Mouse (Mus musculus): ENCODE measurements around the gene Cd3eap. TPM values are rescaled to one million over a fixed set of nuclear protein-coding genes. Genes with fewer than 3 reads are reported as not detected.

The Cd3eap gene
- polyA plus RNA-seq, 1 experiment from 2014 or later = 17.6 TPM

MicroRNAs within 50 kb of the gene (microRNA counts, 519-probe panel; counts per million panel counts)
- microRNA mmu-miR-343 = 32.2 counts per million

Small RNA genes lying within 50 kb of the gene (microRNA-seq; reads per million reads assigned to microRNA genes)
- gene Mir343 (ENCODE audit: borderline number of aligned reads) = not detected

Other genes starting within 250 kb of the Cd3eap start
- gene Gm4969, start 241.1 kb downstream of the Cd3eap start, polyA plus RNA-seq (2014; fragmentation: Nextera tagmentation; extraction: Ambion mirVana) = 2.2 and 2.7 TPM in 2 replicates
- gene Fbxo46, start 239.6 kb downstream of the Cd3eap start, polyA plus RNA-seq (2014; fragmentation: Nextera tagmentation; extraction: Ambion mirVana) = 6.3 and 6.4 TPM in 2 replicates
- 6.4 and 7.6 TPM in 2 replicates for gene Qpctl, start 210.2 kb downstream of the Cd3eap start, polyA plus RNA-seq (2014; fragmentation: Nextera tagmentation; extraction: Ambion mirVana)
- 120 and 125 TPM in 2 replicates for gene Snrpd2, start 209.8 kb downstream of the Cd3eap start, polyA plus RNA-seq (2014; fragmentation: Nextera tagmentation; extraction: Ambion mirVana)
- gene Gipr, start 193.4 kb downstream of the Cd3eap start, polyA plus RNA-seq (2014; fragmentation: Nextera tagmentation; extraction: Ambion mirVana) = 9.0 and 10.8 TPM in 2 replicates
- 5.4 and 6.9 TPM in 2 replicates for gene Eml2, start 183.1 kb downstream of the Cd3eap start, polyA plus RNA-seq (2014; fragmentation: Nextera tagmentation; extraction: Ambion mirVana)
- gene Gpr4, start 146.9 kb downstream of the Cd3eap start, polyA plus RNA-seq (2014; fragmentation: Nextera tagmentation; extraction: Ambion mirVana) = 1.3 and 1.4 TPM in 2 replicates
- gene Opa3, start 131.1 kb downstream of the Cd3eap start, polyA plus RNA-seq (2014; fragmentation: Nextera tagmentation; extraction: Ambion mirVana) = 41.2 and 41.6 TPM in 2 replicates
- 61.9 and 102 TPM in 2 replicates for gene Vasp, start 87.7 kb downstream of the Cd3eap start, polyA plus RNA-seq (2014; fragmentation: Nextera tagmentation; extraction: Ambion mirVana)
- gene Ppm1n, start 79.4 kb downstream of the Cd3eap start, polyA plus RNA-seq (2014; fragmentation: Nextera tagmentation; extraction: Ambion mirVana) = 0.34 TPM in 1 of 2 replicates, not detected in the other
- gene Rtn2, start 76.9 kb downstream of the Cd3eap start, polyA plus RNA-seq (2014; fragmentation: Nextera tagmentation; extraction: Ambion mirVana) = 25.3 and 31.2 TPM in 2 replicates
- 0.11 and 0.17 TPM in 2 replicates for gene Fosb, start 49.4 kb downstream of the Cd3eap start, polyA plus RNA-seq (2014; fragmentation: Nextera tagmentation; extraction: Ambion mirVana)
- 72.5 and 74.5 TPM in 2 replicates for gene Ercc1, start 14.7 kb downstream of the Cd3eap start, polyA plus RNA-seq (2014; fragmentation: Nextera tagmentation; extraction: Ambion mirVana)
- gene Ppp1r13l, start 266 bp upstream of the Cd3eap start, polyA plus RNA-seq (2014; fragmentation: Nextera tagmentation; extraction: Ambion mirVana) = 12.4 and 17.6 TPM in 2 replicates
- 6.1 and 6.6 TPM in 2 replicates for gene Ercc2, start 22.5 kb upstream of the Cd3eap start, polyA plus RNA-seq (2014; fragmentation: Nextera tagmentation; extraction: Ambion mirVana)
- 2.2 and 3.7 TPM in 2 replicates for gene Klc3, start 44.6 kb upstream of the Cd3eap start, polyA plus RNA-seq (2014; fragmentation: Nextera tagmentation; extraction: Ambion mirVana)
- 11.0 and 13.3 TPM in 2 replicates for gene Ckm, start 45.3 kb upstream of the Cd3eap start, polyA plus RNA-seq (2014; fragmentation: Nextera tagmentation; extraction: Ambion mirVana)
- 8.0 and 9.7 TPM in 2 replicates for gene Mark4, start 99.3 kb upstream of the Cd3eap start, polyA plus RNA-seq (2014; fragmentation: Nextera tagmentation; extraction: Ambion mirVana)
- gene Exoc3l2, start 103.8 kb upstream of the Cd3eap start, polyA plus RNA-seq (2014; fragmentation: Nextera tagmentation; extraction: Ambion mirVana) = 2.2 and 2.7 TPM in 2 replicates
- gene Bloc1s3, start 148.9 kb upstream of the Cd3eap start, polyA plus RNA-seq (2014; fragmentation: Nextera tagmentation; extraction: Ambion mirVana) = 1.2 TPM in 2 replicates
- gene Trappc6a, start 148.9 kb upstream of the Cd3eap start, polyA plus RNA-seq (2014; fragmentation: Nextera tagmentation; extraction: Ambion mirVana) = 77.0 and 79.0 TPM in 2 replicates
- 0.15 TPM in 1 of 2 replicates, not detected in the other for gene Nkpd1, start 158.4 kb upstream of the Cd3eap start, polyA plus RNA-seq (2014; fragmentation: Nextera tagmentation; extraction: Ambion mirVana)
- 2.3 and 5.2 TPM in 2 replicates for gene Ppp1r37, start 203.6 kb upstream of the Cd3eap start, polyA plus RNA-seq (2014; fragmentation: Nextera tagmentation; extraction: Ambion mirVana)
- 0.30 TPM in 1 of 2 replicates, not detected in the other for gene Zfp296, start 217.8 kb upstream of the Cd3eap start, polyA plus RNA-seq (2014; fragmentation: Nextera tagmentation; extraction: Ambion mirVana)
- 141 and 157 TPM in 2 replicates for gene Gemin7, start 218.1 kb upstream of the Cd3eap start, polyA plus RNA-seq (2014; fragmentation: Nextera tagmentation; extraction: Ambion mirVana)
- gene Clasrp, start 245.0 kb upstream of the Cd3eap start, polyA plus RNA-seq (2014; fragmentation: Nextera tagmentation; extraction: Ambion mirVana) = 33.2 and 34.3 TPM in 2 replicates

All from heart, embryonic 11.5 days (tissue).